Mouse (Mus musculus): ENCODE measurements around the gene Mb21d2. TPM values are rescaled to one million over a fixed set of nuclear protein-coding genes. Genes with fewer than 3 reads are reported as not detected.

Gene Mb21d2
- total and polyA plus RNA-seq, 3 experiments: not detected

DNA sequence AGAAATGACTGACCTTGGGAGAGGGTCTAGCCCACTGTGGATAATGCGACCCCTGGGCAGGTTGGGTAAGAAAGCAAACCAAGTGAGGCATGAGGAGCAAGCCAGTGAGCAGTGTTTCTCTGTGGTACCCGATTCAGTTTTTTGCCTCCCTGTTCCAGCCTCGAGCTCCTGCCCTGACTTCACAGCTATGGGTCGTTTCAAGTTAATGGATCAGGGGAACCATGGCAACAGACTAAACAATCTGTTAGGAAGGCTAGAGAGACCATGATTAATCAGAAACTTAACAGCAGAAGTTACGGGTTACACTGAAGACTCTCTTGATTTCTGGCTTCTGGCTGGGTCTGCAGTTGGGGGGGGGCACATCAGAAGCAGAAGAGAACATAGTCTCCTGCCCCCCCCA lies 36.2 kb downstream of the Mb21d2 start:
- Histone ChIP-seq H3K9me3 (replicated peaks; ENCODE audit: low read length) (peaks cover 94% of the 10 kb centered on the region), H3K9ac (ENCODE audit: insufficient read depth, low read depth) (no peak overlapping the region), H3K4me1 (ENCODE audit: control insufficient read depth in 1 of 2, insufficient read depth in 2 of 2) (no peaks in the 10 kb centered on the region), H3K4me2 (ENCODE audit: insufficient read depth, low read depth, poor library complexity, severe bottlenecking) (no peak overlapping the region), H3K27me3 (replicated peaks) (no peaks in the 10 kb centered on the region), H3K27ac (ENCODE audit: insufficient read depth, low read depth) (no peak overlapping the region), H3K79me2 (replicated peaks; ENCODE audit: control insufficient read depth, extremely low read depth, insufficient read depth, poor library complexity, severe bottlenecking) (no peaks in the 10 kb centered on the region), H3K36me3 (replicated peaks in 1 of 2; ENCODE audit: control insufficient read depth in 1 of 2, insufficient read depth in 1 of 2, low read length in 1 of 2) (no peaks in the 10 kb centered on the region), H3K4me3 (replicated peaks in 1 of 3; ENCODE audit: low read depth in 2 of 3, low read length in 2 of 3, poor library complexity in 1 of 3) (no peak overlapping the region)
- dilution Hi-C loops (cut with MboI; ENCODE audit: extremely low pct_ligation_motif_present, extremely low pct_unique_long_range_greater_than_20kb, low sequenced_read_pairs): no loop called here
- TF ChIP-seq TBP (conservative IDR thresholded peaks at IDR 0.05; ENCODE audit: low read depth, low read length): no peak
- no peak for TF ChIP-seq EP300 (IDR thresholded peaks at IDR 0.05; ENCODE audit: low read length)
- TF ChIP-seq ETS1 (conservative IDR thresholded peaks at IDR 0.05; ENCODE audit: low read depth, low read length): no peak
- TF ChIP-seq KAT2A (IDR thresholded peaks at IDR 0.05; ENCODE audit: insufficient replicate concordance, low read length): no peak
- TF ChIP-seq CHD2 (IDR thresholded peaks at IDR 0.05; ENCODE audit: low read length): no peak
- no peak for TF ChIP-seq NRF1 (IDR thresholded peaks at IDR 0.05; ENCODE audit: low read depth, low read length)
- no peak for TF ChIP-seq ELF1 (IDR thresholded peaks at IDR 0.05; ENCODE audit: low read depth, low read length)
- no peak for TF ChIP-seq GABPA (IDR thresholded peaks at IDR 0.05; ENCODE audit: insufficient replicate concordance, low read depth, low read length)
- TF ChIP-seq RCOR1 (conservative IDR thresholded peaks at IDR 0.05; ENCODE audit: low read depth, low read length): no peak
- TF ChIP-seq HCFC1 (IDR thresholded peaks at IDR 0.05; ENCODE audit: low read depth, low read length): no peak
- no peak for TF ChIP-seq PAX5 (IDR thresholded peaks at IDR 0.05; ENCODE audit: low read length)
- no peak for TF ChIP-seq ZMIZ1 (IDR thresholded peaks at IDR 0.05; ENCODE audit: low read depth, low read length)
- no peak for TF ChIP-seq IRF4 (IDR thresholded peaks at IDR 0.05; ENCODE audit: low read depth, low read length)
- no peak for TF ChIP-seq MEF2A (IDR thresholded peaks at IDR 0.05; ENCODE audit: borderline replicate concordance, low read depth, low read length)
- no peak for TF ChIP-seq ZC3H11A (IDR thresholded peaks at IDR 0.05; ENCODE audit: low read depth, low read length)
- no peak for TF ChIP-seq JUN (IDR thresholded peaks at IDR 0.05; ENCODE audit: insufficient read depth, low read depth, low read length)
- no peak for TF ChIP-seq POLR2A (IDR thresholded peaks at IDR 0.05; ENCODE audit: low read depth, low read length)
- in situ Hi-C loops (cut with MboI; ENCODE audit: low pct_ligation_motif_present, low pct_unique_long_range_greater_than_20kb, low sequenced_read_pairs): no loop called here
- DNase-seq (ENCODE audit: extremely low read depth): no peak

DNA sequence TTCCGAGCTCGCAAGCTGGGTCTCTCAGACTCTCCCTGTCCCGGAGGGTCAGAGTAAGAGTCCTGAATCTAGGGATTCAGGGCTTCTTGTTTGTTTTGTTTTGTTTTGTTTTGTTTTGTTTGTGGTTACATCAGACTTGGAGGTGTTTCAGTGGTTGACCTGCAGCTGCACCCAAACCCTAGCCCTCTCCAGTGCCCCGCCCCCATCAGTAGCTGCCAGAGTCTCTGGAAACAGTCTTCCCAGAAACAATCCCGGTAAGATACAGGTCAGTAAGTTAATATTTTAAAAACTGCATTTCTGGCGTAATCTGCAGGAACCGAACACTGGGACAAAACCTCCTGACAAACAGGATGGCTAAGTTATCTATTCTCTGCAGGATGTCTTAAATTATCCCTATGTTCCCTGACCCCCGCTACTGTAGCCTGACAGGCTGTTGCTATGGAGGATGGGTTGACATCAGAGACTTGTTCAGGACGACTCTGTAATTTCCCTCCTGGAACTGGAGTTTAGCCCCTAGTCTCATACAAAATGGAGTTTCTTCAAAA lies 43.2 kb downstream of the Mb21d2 start:
- Histone ChIP-seq H3K9me3 (replicated peaks; ENCODE audit: low read length) (peaks cover 91% of the 10 kb centered on the region), H3K27me3 (replicated peaks) (no peaks in the 10 kb centered on the region), H3K27ac (ENCODE audit: insufficient read depth, low read depth) (no peak overlapping the region), H3K9ac (ENCODE audit: insufficient read depth, low read depth) (no peak overlapping the region), H3K4me3 (replicated peaks in 1 of 3; ENCODE audit: low read depth in 2 of 3, low read length in 2 of 3, poor library complexity in 1 of 3) (no peak overlapping the region), H3K4me2 (ENCODE audit: insufficient read depth, low read depth, poor library complexity, severe bottlenecking) (no peak overlapping the region), H3K4me1 (ENCODE audit: control insufficient read depth in 1 of 2, insufficient read depth in 2 of 2) (no peaks in the 10 kb centered on the region), H3K79me2 (replicated peaks; ENCODE audit: control insufficient read depth, extremely low read depth, insufficient read depth, poor library complexity, severe bottlenecking) (no peaks in the 10 kb centered on the region), H3K36me3 (replicated peaks in 1 of 2; ENCODE audit: control insufficient read depth in 1 of 2, insufficient read depth in 1 of 2, low read length in 1 of 2) (no peaks in the 10 kb centered on the region)
- DNase-seq (ENCODE audit: extremely low read depth): no peak
- dilution Hi-C loops (cut with MboI; ENCODE audit: extremely low pct_ligation_motif_present, extremely low pct_unique_long_range_greater_than_20kb, low sequenced_read_pairs): no loop called here
- in situ Hi-C loops (cut with MboI; ENCODE audit: low pct_ligation_motif_present, low pct_unique_long_range_greater_than_20kb, low sequenced_read_pairs): no loop called here
- TF ChIP-seq CHD1 (IDR thresholded peaks at IDR 0.05; ENCODE audit: low read depth, low read length) (no peak), NRF1 (IDR thresholded peaks at IDR 0.05; ENCODE audit: low read depth, low read length) (no peak), JUND (conservative IDR thresholded peaks at IDR 0.05; ENCODE audit: low read depth, low read length) (no peak), MYC (IDR thresholded peaks at IDR 0.05; ENCODE audit: low read depth, low read length) (no peak), MAX (IDR thresholded peaks at IDR 0.05; ENCODE audit: low read length) (no peak), MEF2A (IDR thresholded peaks at IDR 0.05; ENCODE audit: borderline replicate concordance, low read depth, low read length) (no peak), NELFE (IDR thresholded peaks at IDR 0.05; ENCODE audit: low read depth, low read length) (no peak), EP300 (IDR thresholded peaks at IDR 0.05; ENCODE audit: low read length) (no peak), GABPA (IDR thresholded peaks at IDR 0.05; ENCODE audit: insufficient replicate concordance, low read depth, low read length) (no peak), TCF12 (IDR thresholded peaks at IDR 0.05; ENCODE audit: low read depth, low read length) (no peak), JUN (IDR thresholded peaks at IDR 0.05; ENCODE audit: insufficient read depth, low read depth, low read length) (no peak), ETS1 (conservative IDR thresholded peaks at IDR 0.05; ENCODE audit: low read depth, low read length) (no peak), POLR2AphosphoS2 (IDR thresholded peaks at IDR 0.05; ENCODE audit: low read depth, low read length) (no peak), E2F4 (IDR thresholded peaks at IDR 0.05; ENCODE audit: insufficient replicate concordance, low read depth, low read length) (no peak), POLR2A (IDR thresholded peaks at IDR 0.05; ENCODE audit: low read depth, low read length) (no peak), ZKSCAN1 (IDR thresholded peaks at IDR 0.05; ENCODE audit: borderline replicate concordance, low read depth, low read length) (no peak), USF2 (conservative IDR thresholded peaks at IDR 0.05; ENCODE audit: low read depth, low read length) (no peak), TBP (conservative IDR thresholded peaks at IDR 0.05; ENCODE audit: low read depth, low read length) (no peak)

Data from CH12.LX (cell line).